In the genomic region with DNA sequence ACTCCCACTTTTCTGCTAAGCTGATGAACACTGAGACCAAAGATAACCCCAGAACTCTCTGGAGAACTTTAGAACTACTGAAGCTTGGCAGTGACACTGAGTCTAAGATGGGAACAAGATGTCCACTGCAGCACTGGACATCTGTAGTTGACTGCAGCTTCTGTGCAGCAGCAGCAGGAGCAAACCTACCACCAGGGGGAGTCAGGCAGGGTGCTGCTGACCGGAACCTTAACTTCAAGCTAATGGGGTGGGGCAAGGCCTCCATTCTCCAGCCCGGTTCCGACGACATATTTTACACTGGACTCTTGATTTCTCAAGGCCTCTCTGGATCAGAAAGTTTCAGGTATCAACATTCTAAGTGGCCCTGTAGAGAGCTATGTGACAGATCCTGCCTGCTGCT, we compare ENCODE assay signal across 8 mouse cellular contexts. TPM values are rescaled to one million over a fixed set of nuclear protein-coding genes. Genes with fewer than 3 reads are reported as not detected.
DNase-seq lines count a peak whose midpoint lies in the region; ATAC-seq and TF ChIP-seq lines count a peak whose summit lies in the region.

No protein-coding gene starts in this region.

- no peak overlapping the region for H3K27ac ChIP-seq in midbrain, embryonic 14.5 days (replicated peaks; ENCODE audit: low read depth, low read length)
- no peak overlapping the region for H3K27ac ChIP-seq in midbrain, embryonic 13.5 days
- H3K27ac ChIP-seq in cortical plate, adult 2 months (ENCODE audit: insufficient read depth, low read length), result no peak overlapping the region
- no peak overlapping the region for H3K27ac ChIP-seq in lung, embryonic 14.5 days (ENCODE audit: low read depth)
- no peak overlapping the region for H3K27ac ChIP-seq in forebrain, embryonic 10.5 days

- H3K4me2 ChIP-seq in midbrain, embryonic 14.5 days (ENCODE audit: low read length), result no peak overlapping the region
- H3K4me2 ChIP-seq in midbrain, embryonic 13.5 days (replicated peaks), result no peak overlapping the region
- no peak overlapping the region for H3K4me2 ChIP-seq in lung, embryonic 14.5 days

- no peak overlapping the region for H3K4me3 ChIP-seq in midbrain, embryonic 14.5 days (replicated peaks; ENCODE audit: low read depth, low read length)
- H3K4me3 ChIP-seq in midbrain, embryonic 13.5 days (replicated peaks), result no peak overlapping the region
- no peak overlapping the region for H3K4me3 ChIP-seq in cortical plate, adult 2 months (ENCODE audit: insufficient read depth, low read length)
- no peak overlapping the region for H3K4me3 ChIP-seq in lung, embryonic 14.5 days (ENCODE audit: low read depth, low read length)
- no peak overlapping the region for H3K4me3 ChIP-seq in forebrain, embryonic 10.5 days

- ATAC-seq in midbrain, embryonic 14.5 days (ENCODE audit: low FRiP score, low TSS enrichment), result no peak
- no peak for ATAC-seq in midbrain, embryonic 13.5 days
- no peak for ATAC-seq in lung, embryonic 14.5 days (ENCODE audit: insufficient read depth)

- WGBS in midbrain, embryonic 14.5 days, result 63% methylated on average over 4 of the region's 4 CpGs
- 67% methylated on average over 4 of the region's 4 CpGs for WGBS in midbrain, embryonic 13.5 days
- WGBS in lung, embryonic 14.5 days, result 46% methylated on average over 4 of the region's 4 CpGs
- 71% methylated on average over 4 of the region's 4 CpGs for WGBS in forebrain, embryonic 10.5 days

- H3K9me3 ChIP-seq in midbrain, embryonic 14.5 days (ENCODE audit: control insufficient read depth, low read length), result no peaks in the 10 kb centered on the region
- no peaks in the 10 kb centered on the region for H3K9me3 ChIP-seq in midbrain, embryonic 13.5 days
- no peaks in the 10 kb centered on the region for H3K9me3 ChIP-seq in lung, embryonic 14.5 days (ENCODE audit: low read depth, low read length)
- no peaks in the 10 kb centered on the region for H3K9me3 ChIP-seq in forebrain, embryonic 10.5 days

- no peak for TF ChIP-seq POLR2A in cortical plate, adult 2 months (IDR thresholded peaks at IDR 0.05; ENCODE audit: extremely low read depth, insufficient read depth, low read length)

- H3K36me3 ChIP-seq in midbrain, embryonic 14.5 days (ENCODE audit: control insufficient read depth, insufficient read depth, low read length), result peaks cover 48% of the 10 kb centered on the region
- H3K36me3 ChIP-seq in midbrain, embryonic 13.5 days, result peaks cover 48% of the 10 kb centered on the region
- peaks cover 59% of the 10 kb centered on the region for H3K36me3 ChIP-seq in lung, embryonic 14.5 days (ENCODE audit: insufficient read depth)
- H3K36me3 ChIP-seq in forebrain, embryonic 10.5 days (replicated peaks), result peaks cover 61% of the 10 kb centered on the region

- H3K4me1 ChIP-seq in midbrain, embryonic 14.5 days (ENCODE audit: control insufficient read depth, insufficient read depth, low read length), result peaks cover 30% of the 10 kb centered on the region
- peaks cover 47% of the 10 kb centered on the region for H3K4me1 ChIP-seq in midbrain, embryonic 13.5 days (replicated peaks)
- peaks cover 9% of the 10 kb centered on the region for H3K4me1 ChIP-seq in cortical plate, adult 2 months (ENCODE audit: control insufficient read depth, insufficient read depth, low read length)
- peaks cover 13% of the 10 kb centered on the region; the same call in 1 of the 2 replicates for H3K4me1 ChIP-seq in lung, embryonic 14.5 days (ENCODE audit: insufficient read depth)
- peaks cover 46% of the 10 kb centered on the region for H3K4me1 ChIP-seq in forebrain, embryonic 10.5 days

- no peak overlapping the region for H3K9ac ChIP-seq in midbrain, embryonic 14.5 days (replicated peaks; ENCODE audit: low read length)
- no peak overlapping the region for H3K9ac ChIP-seq in midbrain, embryonic 13.5 days (replicated peaks)
- no peak overlapping the region; the same call in 1 of the 2 replicates for H3K9ac ChIP-seq in lung, embryonic 14.5 days

- peak; percentile 66 for DNase-seq in embryo, embryonic 10 days (ENCODE audit: low spot score)
- no peak for DNase-seq in embryo, embryonic 9.5 days (ENCODE audit: extremely low spot score)
- DNase-seq in midbrain, embryonic 14.5 days, result peak; percentile 57
- DNase-seq in lung, embryonic 14.5 days, result peak; percentile 74
- no peak for DNase-seq in ovary, postnatal 36 days (ENCODE audit: low spot score)
- DNase-seq in forebrain, embryonic 10.5 days (ENCODE audit: extremely low spot score, low spot score), result no peak

- H3K27me3 ChIP-seq in midbrain, embryonic 14.5 days (ENCODE audit: control insufficient read depth, insufficient read depth, low read length), result no peaks in the 10 kb centered on the region
- H3K27me3 ChIP-seq in midbrain, embryonic 13.5 days, result no peaks in the 10 kb centered on the region
- H3K27me3 ChIP-seq in lung, embryonic 14.5 days (ENCODE audit: insufficient read depth, low read length), result no peaks in the 10 kb centered on the region
- H3K27me3 ChIP-seq in forebrain, embryonic 10.5 days (ENCODE audit: poor library complexity, severe bottlenecking), result no peaks in the 10 kb centered on the region

- peak; percentile 58 for TF ChIP-seq CTCF in cortical plate, adult 2 months (IDR thresholded peaks at IDR 0.05; ENCODE audit: extremely low read depth, insufficient read depth, low read length)
- TF ChIP-seq CTCF in lung, embryonic 14.5 days (IDR thresholded peaks at IDR 0.05; ENCODE audit: low read depth), result peak; percentile 85

RNA-seq across cellular contexts. Expression of gene Med22, which starts 3.4 kb away (rescaled TPM):
- polyA plus RNA-seq in midbrain, embryonic 14.5 days (2014; fragmentation: Nextera tagmentation; extraction: Ambion mirVana), result 135 and 139 TPM in 2 replicates
- 160 and 164 TPM in 2 replicates for polyA plus RNA-seq in midbrain, embryonic 13.5 days (2015; fragmentation: Nextera tagmentation; extraction: Ambion mirVana)
- polyA plus RNA-seq in cortical plate, adult 2 months (2012; rRNA removed), result 44.1 and 47.4 TPM in 2 replicates
- polyA plus RNA-seq in lung, embryonic 14.5 days (2014; fragmentation: Nextera tagmentation; extraction: Ambion mirVana), result 33.2 and 34.6 TPM in 2 replicates
- polyA plus RNA-seq in forebrain, embryonic 10.5 days (2016; fragmentation: Nextera tagmentation; extraction: Ambion mirVana), result 112 and 118 TPM in 2 replicates

RNA-seq across cellular contexts. Expression of gene Rpl7a, which starts 3.5 kb away (rescaled TPM):
- polyA plus RNA-seq in midbrain, embryonic 14.5 days (2014; fragmentation: Nextera tagmentation; extraction: Ambion mirVana), result 522 and 541 TPM in 2 replicates
- polyA plus RNA-seq in midbrain, embryonic 13.5 days (2015; fragmentation: Nextera tagmentation; extraction: Ambion mirVana), result 532 and 549 TPM in 2 replicates
- polyA plus RNA-seq in cortical plate, adult 2 months (2012; rRNA removed), result 642 and 671 TPM in 2 replicates
- 775 and 784 TPM in 2 replicates for polyA plus RNA-seq in lung, embryonic 14.5 days (2014; fragmentation: Nextera tagmentation; extraction: Ambion mirVana)
- 735 and 753 TPM in 2 replicates for polyA plus RNA-seq in forebrain, embryonic 10.5 days (2016; fragmentation: Nextera tagmentation; extraction: Ambion mirVana)

RNA-seq across cellular contexts. Expression of gene Surf6, which starts 4.4 kb away (rescaled TPM):
- polyA plus RNA-seq in midbrain, embryonic 14.5 days (2014; fragmentation: Nextera tagmentation; extraction: Ambion mirVana), result 16.6 and 20.4 TPM in 2 replicates
- 31.0 and 33.9 TPM in 2 replicates for polyA plus RNA-seq in midbrain, embryonic 13.5 days (2015; fragmentation: Nextera tagmentation; extraction: Ambion mirVana)
- 18.7 and 19.1 TPM in 2 replicates for polyA plus RNA-seq in cortical plate, adult 2 months (2012; rRNA removed)
- polyA plus RNA-seq in lung, embryonic 14.5 days (2014; fragmentation: Nextera tagmentation; extraction: Ambion mirVana), result 12.5 and 15.5 TPM in 2 replicates
- polyA plus RNA-seq in forebrain, embryonic 10.5 days (2016; fragmentation: Nextera tagmentation; extraction: Ambion mirVana), result 34.4 and 37.1 TPM in 2 replicates

RNA-seq across cellular contexts. Expression of gene Surf2, which starts 9.1 kb away (rescaled TPM):
- polyA plus RNA-seq in midbrain, embryonic 14.5 days (2014; fragmentation: Nextera tagmentation; extraction: Ambion mirVana), result 48.7 and 59.9 TPM in 2 replicates
- polyA plus RNA-seq in midbrain, embryonic 13.5 days (2015; fragmentation: Nextera tagmentation; extraction: Ambion mirVana), result 59.3 and 60.6 TPM in 2 replicates
- polyA plus RNA-seq in cortical plate, adult 2 months (2012; rRNA removed), result 56.9 and 59.0 TPM in 2 replicates
- polyA plus RNA-seq in lung, embryonic 14.5 days (2014; fragmentation: Nextera tagmentation; extraction: Ambion mirVana), result 33.2 and 35.5 TPM in 2 replicates
- 54.9 and 55.1 TPM in 2 replicates for polyA plus RNA-seq in forebrain, embryonic 10.5 days (2016; fragmentation: Nextera tagmentation; extraction: Ambion mirVana)

RNA-seq across cellular contexts. Expression of gene Surf1, which starts 9.2 kb away (rescaled TPM):
- polyA plus RNA-seq in midbrain, embryonic 14.5 days (2014; fragmentation: Nextera tagmentation; extraction: Ambion mirVana), result 69.4 and 91.4 TPM in 2 replicates
- 76.5 and 84.1 TPM in 2 replicates for polyA plus RNA-seq in midbrain, embryonic 13.5 days (2015; fragmentation: Nextera tagmentation; extraction: Ambion mirVana)
- 136 and 138 TPM in 2 replicates for polyA plus RNA-seq in cortical plate, adult 2 months (2012; rRNA removed)
- polyA plus RNA-seq in lung, embryonic 14.5 days (2014; fragmentation: Nextera tagmentation; extraction: Ambion mirVana), result 41.5 and 43.6 TPM in 2 replicates
- polyA plus RNA-seq in forebrain, embryonic 10.5 days (2016; fragmentation: Nextera tagmentation; extraction: Ambion mirVana), result 46.0 and 47.3 TPM in 2 replicates

Comparison
In these comparisons a context has a peak if more than half of its experiments do, and no peak if none do; other contexts are left out.
1. DNase-seq: peak in embryo, embryonic 10 days (single experiment), midbrain, embryonic 14.5 days (single experiment) and lung, embryonic 14.5 days (single experiment); none in embryo, embryonic 9.5 days (single experiment), ovary, postnatal 36 days (single experiment) and forebrain, embryonic 10.5 days (single experiment).